Mouse (Mus musculus): ENCODE measurements around the gene Hbp1.

GRCm38 (mm10) chr12:31964074-31964473 is 13.7 kb upstream of the Hbp1 start:
- TF ChIP-seq CTCF (conservative IDR thresholded peaks at IDR 0.05; ENCODE audit: low read length) (no peak), POU5F1 (IDR thresholded peaks at IDR 0.05; ENCODE audit: borderline replicate concordance, low read length) (no peak), NANOG (IDR thresholded peaks at IDR 0.05; ENCODE audit: borderline replicate concordance, low read length) (no peak)

All from E14TG2a.4 (cell line).